Mouse (Mus musculus) liver, embryonic 14.5 days (tissue): ENCODE data around the gene Prkd1. TPM values are rescaled to one million over a fixed set of nuclear protein-coding genes. Genes with fewer than 3 reads are reported as not detected.

Experiments used
- ATAC-seq: fragments of 200-750 bp; cut with Nextera tagmentation; 2 replicates; pipeline ENCODE4 v1.8.0; 2017; ENCODE audit warnings: moderate number of reproducible peaks, mild to moderate bottlenecking, moderate library complexity; ENCODE audit not compliant: insufficient read depth
- DNase-seq, 3 experiments: peaks; one replicate each; pipeline ENCODE4 v3.0.0-alpha.2; 2012 to 2013; ENCODE audit warnings: low read depth in 3 of 3, low spot score in 3 of 3
- H3K27ac ChIP-seq: fragments of 300-500 bp; sonication (generic); 2 replicates; pipeline ENCODE4 v1.5.1; 2014; ENCODE audit warnings: moderate library complexity, mild to moderate bottlenecking, control low read depth, inconsistent platforms
- H3K27me3 ChIP-seq: fragments of 300-500 bp; sonication (generic); 2 replicates; pipeline ENCODE4 v1.6.1; 2014; ENCODE audit warnings: mild to moderate bottlenecking, low read length, moderate library complexity; ENCODE audit not compliant: control insufficient read depth, insufficient read depth
- H3K36me3 ChIP-seq: fragments of 300-500 bp; sonication (generic); replicated peaks from 2 replicates; pipeline ENCODE4 v1.6.1; 2014; ENCODE audit warnings: low read depth; ENCODE audit not compliant: control insufficient read depth, insufficient read depth
- H3K4me1 ChIP-seq, 2 experiments: fragments of 200-500 bp in 1 of 2; fragments of 300-500 bp in 1 of 2; sonication (generic) in 1 of 2; replicated peaks; 2 replicates each; pipeline ENCODE4 v1.6.1; 2012 to 2014; ENCODE audit warnings: antibody characterized with exemption in 1 of 2, inconsistent platforms in 1 of 2, low read length in 1 of 2; ENCODE audit not compliant: control insufficient read depth in 2 of 2, insufficient read depth in 2 of 2
- H3K4me2 ChIP-seq: fragments of 300-500 bp; sonication (generic); 2 replicates; pipeline ENCODE4 v1.6.1; 2014; ENCODE audit warnings: low read depth, mild to moderate bottlenecking, control low read depth, moderate library complexity
- H3K4me3 ChIP-seq, 2 experiments: fragments of 200-500 bp in 1 of 2; fragments of 300-500 bp in 1 of 2; sonication (generic) in 1 of 2; 2 replicates each; pipeline ENCODE4 v1.5.1; 2012 to 2014; ENCODE audit warnings: low read depth in 2 of 2, low read length in 2 of 2, mild to moderate bottlenecking in 2 of 2, control low read depth in 1 of 2, inconsistent platforms in 1 of 2, moderate library complexity in 1 of 2; ENCODE audit not compliant: insufficient read depth in 1 of 2
- H3K9ac ChIP-seq: fragments of 300-500 bp; sonication (generic); replicated peaks from 2 replicates; pipeline ENCODE4 v1.6.1; 2014; ENCODE audit warnings: mild to moderate bottlenecking, control low read depth, moderate library complexity
- H3K9me3 ChIP-seq: fragments of 300-500 bp; sonication (generic); 2 replicates; pipeline ENCODE4 v1.6.1; 2016; ENCODE audit warnings: low read length, mixed read lengths; ENCODE audit not compliant: control insufficient read depth
- CTCF ChIP-seq: IDR thresholded peaks from 2 replicates; pipeline ENCODE4 v1.5.1; 2016; ENCODE audit warnings: antibody characterized with exemption, low read depth, control low read depth
- EP300 ChIP-seq: IDR thresholded peaks from 2 replicates; pipeline ENCODE4 v1.6.1; 2016; ENCODE audit warnings: antibody characterized with exemption, low read depth
- WGBS: fragments of 180-500 bp; shearing (Covaris S2); extraction: QIAGEN DNeasy Blood & Tissue Kit; methylation state at CpG from one replicate; pipeline ENCODE4 v1.1.7; 2014; ENCODE audit not compliant: insufficient replicate concordance; 5-methylcytosine and 5-hydroxymethylcytosine counted together
- polyA plus RNA-seq, 2 experiments: library from polyadenylated mRNA; depleted of rRNA in 1 of 2; stranded (reverse) in 1 of 2; unstranded in 1 of 2; fragments of >200 nt; fragmentation: Nextera tagmentation in 1 of 2; extraction: Ambion mirVana in 1 of 2; gene quantifications; 2 replicates each; pipeline versions ENCODE4 v1.2.1 to v1.2.3; 2012 to 2014

Gene Prkd1
- polyA plus RNA-seq, 2 experiments: 0.56 to 0.73 TPM

DNA sequence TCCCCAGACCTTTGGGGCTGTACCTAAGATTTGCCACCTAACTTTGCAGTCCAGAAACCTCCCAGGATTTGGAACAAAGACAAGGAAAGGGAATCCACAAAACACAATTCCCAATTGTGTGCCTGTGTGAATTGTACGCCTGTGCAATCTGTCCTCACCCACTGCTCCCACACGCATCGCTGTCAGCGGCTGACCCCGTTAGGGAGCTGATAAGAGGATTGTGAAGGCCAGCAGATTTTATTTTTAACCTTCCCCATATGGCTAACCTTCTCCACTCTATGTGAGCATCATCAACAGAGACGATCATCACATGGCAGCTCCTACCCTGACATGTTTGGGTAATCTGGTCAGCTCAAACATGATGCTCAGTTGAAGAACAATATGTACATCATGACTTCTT lies 34.6 kb downstream of the Prkd1 start:
- Histone ChIP-seq H3K4me3 (no peak overlapping the region), H3K4me1 (no peaks in the 10 kb centered on the region), H3K9ac (no peak overlapping the region), H3K36me3 (no peaks in the 10 kb centered on the region), H3K9me3 (no peaks in the 10 kb centered on the region), H3K27me3 (no peaks in the 10 kb centered on the region), H3K27ac (no peak overlapping the region), H3K4me2 (no peak overlapping the region)
- DNase-seq: no peak
- 52% methylated on average over 6 of the region's 6 CpGs for WGBS
- ATAC-seq: no peak
- TF ChIP-seq EP300 (no peak), CTCF (no peak)

DNA sequence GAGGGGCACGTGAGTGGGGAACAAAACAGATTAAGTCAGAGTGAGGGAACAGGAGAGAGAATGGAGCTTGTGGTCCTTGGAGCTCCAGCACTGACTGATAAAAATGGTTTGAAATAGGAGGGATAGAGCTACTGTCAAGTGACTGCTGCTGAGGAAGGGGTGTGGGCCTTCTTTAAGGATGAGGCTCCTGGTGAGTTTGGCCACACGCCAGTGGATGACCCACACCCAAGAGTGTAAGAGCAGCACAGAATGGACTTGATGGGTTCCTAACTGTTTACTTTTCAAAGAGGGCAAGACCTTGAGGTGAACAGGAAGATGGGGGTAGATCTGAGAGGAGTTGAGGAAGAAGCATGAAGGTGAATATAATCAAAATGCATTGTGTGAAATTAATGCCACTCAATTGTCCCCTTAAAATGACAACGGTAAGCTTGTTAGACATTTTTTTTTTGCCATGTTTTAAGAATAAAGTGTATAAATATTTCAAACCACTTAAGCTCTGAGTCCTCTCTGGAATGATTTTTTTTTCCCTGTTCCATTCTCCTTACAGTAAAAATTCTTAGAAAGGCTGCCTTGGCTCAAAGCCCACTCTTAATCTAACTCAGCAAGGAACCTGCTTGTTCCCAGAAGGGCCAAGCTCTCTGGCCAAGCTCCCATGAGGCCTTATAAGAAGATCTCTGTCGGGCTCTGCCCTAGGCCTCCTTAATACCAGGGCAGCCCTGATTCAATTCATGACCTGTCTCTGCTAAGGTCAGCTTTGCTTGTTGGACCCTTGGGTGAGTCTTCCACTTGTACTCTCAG lies 42.0 kb downstream of the Prkd1 start:
- no peak overlapping the region for H3K4me3 ChIP-seq
- no peak overlapping the region for H3K4me2 ChIP-seq
- no peaks in the 10 kb centered on the region for H3K27me3 ChIP-seq
- H3K9ac ChIP-seq: no peak overlapping the region
- H3K36me3 ChIP-seq: no peaks in the 10 kb centered on the region
- ATAC-seq (no peak), DNase-seq (no peak)
- H3K27ac ChIP-seq: no peak overlapping the region
- H3K4me1 ChIP-seq: no peaks in the 10 kb centered on the region
- 59% methylated on average over 4 of the region's 4 CpGs for WGBS
- no peaks in the 10 kb centered on the region for H3K9me3 ChIP-seq
- TF ChIP-seq EP300 (no peak), CTCF (no peak)

DNA sequence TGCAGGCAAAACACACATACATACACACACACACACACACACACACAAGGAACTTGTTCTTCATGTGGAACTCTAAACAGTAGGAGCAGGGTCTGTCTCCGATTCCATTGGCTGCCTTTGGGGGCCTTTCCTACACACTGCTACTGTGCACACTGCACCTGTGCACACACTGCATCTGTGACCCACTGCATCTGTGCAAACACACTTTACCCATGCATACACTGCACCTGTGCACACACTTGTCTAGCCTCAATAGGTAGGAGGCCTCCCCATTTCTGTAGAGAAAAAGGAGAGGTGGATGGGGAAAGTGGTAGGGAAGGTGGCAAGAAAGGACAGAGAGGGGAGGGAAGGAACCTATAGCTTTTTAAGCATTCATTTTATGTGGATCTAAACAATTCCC lies 49.5 kb downstream of the Prkd1 start:
- TF ChIP-seq EP300: no peak
- TF ChIP-seq CTCF: no peak
- no peak for ATAC-seq
- 62% methylated on average over 1 of the region's 1 CpGs for WGBS
- DNase-seq: no peak
- H3K36me3 ChIP-seq: no peaks in the 10 kb centered on the region
- no peak overlapping the region for H3K4me3 ChIP-seq
- no peak overlapping the region for H3K4me2 ChIP-seq
- H3K27me3 ChIP-seq: no peaks in the 10 kb centered on the region
- no peaks in the 10 kb centered on the region; a peak in 1 of 4 replicates for H3K4me1 ChIP-seq
- no peak overlapping the region for H3K27ac ChIP-seq
- H3K9ac ChIP-seq: no peak overlapping the region
- no peaks in the 10 kb centered on the region for H3K9me3 ChIP-seq

DNA sequence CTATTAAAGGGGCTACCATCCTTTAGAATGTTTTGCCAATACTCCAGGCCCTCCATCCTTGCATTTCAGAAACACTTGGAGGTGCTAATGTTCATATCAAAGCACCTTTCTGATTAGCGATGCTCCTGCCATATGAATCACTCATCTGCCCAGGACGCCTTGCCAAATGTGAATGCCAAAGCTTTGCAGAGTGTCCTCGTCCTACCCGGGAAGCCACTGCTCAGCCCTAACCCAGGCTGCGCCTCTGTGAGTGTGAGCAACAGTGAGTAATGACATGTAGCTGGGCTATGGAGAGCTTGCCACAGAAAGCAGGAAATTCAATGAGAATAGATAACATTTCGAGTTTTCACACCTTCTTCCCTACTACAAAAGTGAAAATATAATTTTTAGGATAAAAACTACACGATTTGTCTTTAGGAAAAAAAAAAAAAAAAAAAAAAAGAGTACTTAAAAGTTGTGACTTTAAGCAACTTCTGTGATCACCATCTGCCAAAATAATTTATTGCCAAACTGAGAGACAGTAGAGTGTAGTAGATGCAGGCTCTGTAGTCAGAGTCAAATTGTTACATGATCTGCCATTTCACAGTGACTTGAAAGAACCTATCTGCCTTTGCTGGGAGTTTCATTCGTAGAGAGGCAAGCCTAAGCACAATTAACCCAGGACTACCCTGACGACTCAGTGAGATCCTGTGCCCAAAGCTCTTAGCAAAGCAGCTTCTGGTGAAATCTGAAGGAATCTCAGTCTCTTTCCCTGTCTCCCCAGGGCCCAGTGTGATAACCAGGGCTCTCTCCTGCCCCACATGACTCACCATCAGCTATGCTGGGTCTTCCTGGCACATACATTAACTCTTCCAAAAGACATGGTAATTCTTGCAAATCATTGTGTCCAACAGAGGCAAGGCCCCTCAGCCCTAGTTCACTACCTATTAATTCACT lies 50.6 kb downstream of the Prkd1 start:
- H3K4me2 ChIP-seq: no peak overlapping the region
- no peak overlapping the region for H3K9ac ChIP-seq
- no peaks in the 10 kb centered on the region; a peak in 2 of 4 replicates for H3K4me1 ChIP-seq
- ATAC-seq (no peak), DNase-seq (no peak)
- no peaks in the 10 kb centered on the region for H3K9me3 ChIP-seq
- TF ChIP-seq CTCF: no peak
- TF ChIP-seq EP300: no peak
- H3K4me3 ChIP-seq: no peak overlapping the region
- WGBS: 54% methylated on average over 9 of the region's 9 CpGs
- H3K27ac ChIP-seq: no peak overlapping the region
- no peaks in the 10 kb centered on the region for H3K27me3 ChIP-seq
- no peaks in the 10 kb centered on the region for H3K36me3 ChIP-seq

DNA sequence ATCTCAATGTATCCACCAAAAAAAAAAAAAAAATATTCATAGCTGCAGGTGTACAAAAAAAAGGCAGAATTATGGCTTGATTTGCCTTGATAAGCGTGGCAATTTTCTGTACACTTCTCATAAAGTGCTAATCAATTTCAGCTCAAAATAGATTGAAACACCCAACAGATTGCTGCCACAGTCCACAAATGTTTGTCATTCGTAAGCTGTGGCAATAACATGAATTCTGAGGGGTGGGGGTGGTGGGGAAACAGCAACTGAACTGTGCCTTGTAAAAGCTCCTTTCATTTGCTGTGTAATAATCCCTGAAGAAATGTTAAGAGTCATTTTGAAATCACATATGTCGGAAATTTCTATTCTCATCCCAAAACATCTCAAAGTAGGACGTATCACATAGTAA lies 51.4 kb downstream of the Prkd1 start:
- Histone ChIP-seq H3K4me3 (no peak overlapping the region), H3K36me3 (no peaks in the 10 kb centered on the region), H3K27me3 (no peaks in the 10 kb centered on the region), H3K4me2 (no peak overlapping the region), H3K27ac (no peak overlapping the region), H3K9ac (no peak overlapping the region), H3K4me1 (no peaks in the 10 kb centered on the region; a peak in 2 of 4 replicates), H3K9me3 (no peaks in the 10 kb centered on the region)
- ATAC-seq (no peak), DNase-seq (no peak)
- WGBS: 70% methylated on average over 4 of the region's 4 CpGs
- TF ChIP-seq EP300: no peak
- no peak for TF ChIP-seq CTCF
